Mouse (Mus musculus): Measurements from ENCODE around the gene Tomm20l.

DNA sequence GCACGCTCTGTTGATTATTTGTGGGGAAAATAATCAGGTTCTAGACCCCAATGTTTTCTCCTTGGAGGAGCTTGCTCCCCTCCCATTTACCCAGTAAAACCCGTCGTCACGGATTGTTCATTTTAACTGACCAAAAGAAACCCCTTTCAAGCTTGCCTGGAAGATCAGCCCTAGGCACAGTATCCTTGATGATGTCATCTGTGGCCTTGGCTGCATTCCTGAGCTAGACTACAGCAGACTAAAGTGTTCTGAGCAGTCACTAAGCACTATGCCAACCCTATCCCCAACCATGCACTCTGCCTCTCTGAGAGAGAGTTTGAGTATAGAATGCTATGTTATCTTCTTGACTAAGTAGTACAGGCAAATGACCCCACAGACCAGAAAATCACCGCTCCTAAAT lies 5.2 kb downstream of the Tomm20l start:
- TF ChIP-seq CTCF (conservative IDR thresholded peaks at IDR 0.05; ENCODE audit: low read length) (no peak), POU5F1 (IDR thresholded peaks at IDR 0.05; ENCODE audit: borderline replicate concordance, low read length) (no peak)
